Mouse (Mus musculus): ENCODE measurements at regions not wholly inside any gene's neighbourhood (a gene's known extent, or its start where the extent isn't known, plus 50 kb on each side); places are given as distances from the start of the nearest gene placed in this dataset.

- Histone ChIP-seq H3K9me3 (ENCODE audit: low read length) (no peaks in the 10 kb centered on the region), H3K4me1 (ENCODE audit: insufficient read depth) (peaks cover 4% of the 10 kb centered on the region; the same call in 1 of the 2 replicates), H3K36me3 (replicated peaks; ENCODE audit: insufficient read depth, low read length) (no peaks in the 10 kb centered on the region), H3K27ac (ENCODE audit: low read depth) (no peak overlapping the region), H3K4me2 (ENCODE audit: low read depth, low read length) (no peak overlapping the region), H3K27me3 (ENCODE audit: insufficient read depth, low read length) (no peaks in the 10 kb centered on the region; the same call in 1 of the 2 replicates), H3K9ac (replicated peaks) (no peak overlapping the region), H3K4me3 (ENCODE audit: low read depth, low read length) (no peak overlapping the region)
- no peak for ATAC-seq
- DNase-seq = no peak
- TF ChIP-seq EP300 (IDR thresholded peaks at IDR 0.05; ENCODE audit: low read depth) = no peak
- no peak for TF ChIP-seq CTCF (IDR thresholded peaks at IDR 0.05; ENCODE audit: low read depth)
- WGBS (ENCODE audit: insufficient replicate concordance) = 32% methylated on average over 12 of the region's 12 CpGs
Measured at GRCm38 (mm10) chr6:84270518-84271165, 262.3 kb downstream of the Dysf start.

GRCm38 (mm10) chr6:84269478-84269877 lies 261.1 kb downstream of the Dysf start:
- Histone ChIP-seq H3K9ac (replicated peaks) (no peak overlapping the region), H3K27me3 (ENCODE audit: insufficient read depth, low read length) (no peaks in the 10 kb centered on the region; the same call in 1 of the 2 replicates), H3K4me3 (ENCODE audit: low read depth, low read length) (no peak overlapping the region), H3K9me3 (ENCODE audit: low read length) (no peaks in the 10 kb centered on the region), H3K27ac (ENCODE audit: low read depth) (no peak overlapping the region), H3K36me3 (replicated peaks; ENCODE audit: insufficient read depth, low read length) (no peaks in the 10 kb centered on the region), H3K4me1 (ENCODE audit: insufficient read depth) (peaks cover 4% of the 10 kb centered on the region; the same call in 1 of the 2 replicates), H3K4me2 (ENCODE audit: low read depth, low read length) (no peak overlapping the region)
- 84% methylated on average over 4 of the region's 4 CpGs for WGBS (ENCODE audit: insufficient replicate concordance)
- DNase-seq = no peak
- TF ChIP-seq CTCF (IDR thresholded peaks at IDR 0.05; ENCODE audit: low read depth) (no peak), EP300 (IDR thresholded peaks at IDR 0.05; ENCODE audit: low read depth) (no peak)
- no peak for ATAC-seq

DNA sequence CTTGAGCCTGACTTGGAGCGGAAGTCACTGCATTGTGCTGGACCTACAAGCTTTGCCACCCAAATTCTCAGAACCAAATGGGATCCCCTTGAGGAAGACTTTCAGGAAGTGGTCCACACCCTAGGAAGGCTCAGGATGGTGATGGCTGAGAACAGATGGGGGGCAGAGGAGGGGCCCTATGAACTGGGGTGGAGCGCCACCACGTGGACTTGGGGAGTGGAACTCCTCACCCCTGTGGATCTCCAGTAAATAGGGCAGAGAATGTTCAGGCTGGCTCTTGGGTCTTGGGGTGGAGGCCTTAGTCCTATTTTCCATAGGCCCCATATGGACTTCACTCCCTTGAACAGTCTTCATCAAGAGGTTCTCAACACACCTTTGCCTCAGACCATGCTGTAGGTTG lies 260.6 kb downstream of the Dysf start:
- DNase-seq = no peak
- no peaks in the 10 kb centered on the region for H3K36me3 ChIP-seq (replicated peaks; ENCODE audit: insufficient read depth, low read length)
- no peak overlapping the region for H3K4me3 ChIP-seq (ENCODE audit: low read depth, low read length)
- no peak overlapping the region for H3K4me2 ChIP-seq (ENCODE audit: low read depth, low read length)
- H3K27ac ChIP-seq (ENCODE audit: low read depth) = no peak overlapping the region
- H3K9me3 ChIP-seq (ENCODE audit: low read length) = no peaks in the 10 kb centered on the region
- H3K27me3 ChIP-seq (ENCODE audit: insufficient read depth, low read length) = no peaks in the 10 kb centered on the region; the same call in 1 of the 2 replicates
- WGBS (ENCODE audit: insufficient replicate concordance) = 49% methylated on average over 3 of the region's 3 CpGs
- TF ChIP-seq EP300 (IDR thresholded peaks at IDR 0.05; ENCODE audit: low read depth) = no peak
- TF ChIP-seq CTCF (IDR thresholded peaks at IDR 0.05; ENCODE audit: low read depth) = peak; percentile 24
- ATAC-seq = no peak
- H3K9ac ChIP-seq (replicated peaks) = no peak overlapping the region
- H3K4me1 ChIP-seq (ENCODE audit: insufficient read depth) = peaks cover 4% of the 10 kb centered on the region; the same call in 1 of the 2 replicates

GRCm38 (mm10) chr6:84268111-84268510 lies 259.7 kb downstream of the Dysf start:
- H3K9ac ChIP-seq (replicated peaks) = no peak overlapping the region
- TF ChIP-seq CTCF (IDR thresholded peaks at IDR 0.05; ENCODE audit: low read depth) = no peak
- TF ChIP-seq EP300 (IDR thresholded peaks at IDR 0.05; ENCODE audit: low read depth) = no peak
- DNase-seq (no peak), ATAC-seq (no peak)
- peaks cover 4% of the 10 kb centered on the region; the same call in 1 of the 2 replicates for H3K4me1 ChIP-seq (ENCODE audit: insufficient read depth)
- no peak overlapping the region for H3K4me3 ChIP-seq (ENCODE audit: low read depth, low read length)
- H3K4me2 ChIP-seq (ENCODE audit: low read depth, low read length) = no peak overlapping the region
- no peaks in the 10 kb centered on the region for H3K9me3 ChIP-seq (ENCODE audit: low read length)
- no peaks in the 10 kb centered on the region for H3K36me3 ChIP-seq (replicated peaks; ENCODE audit: insufficient read depth, low read length)
- no peaks in the 10 kb centered on the region; the same call in 1 of the 2 replicates for H3K27me3 ChIP-seq (ENCODE audit: insufficient read depth, low read length)
- WGBS (ENCODE audit: insufficient replicate concordance) = 77% methylated on average over 4 of the region's 4 CpGs
- H3K27ac ChIP-seq (ENCODE audit: low read depth) = no peak overlapping the region

- Histone ChIP-seq H3K4me3 (ENCODE audit: low read depth, low read length) (no peak overlapping the region), H3K4me2 (ENCODE audit: low read depth, low read length) (no peak overlapping the region), H3K9me3 (ENCODE audit: low read length) (no peaks in the 10 kb centered on the region), H3K27me3 (ENCODE audit: insufficient read depth, low read length) (no peaks in the 10 kb centered on the region; the same call in 1 of the 2 replicates), H3K4me1 (ENCODE audit: insufficient read depth) (peaks cover 4% of the 10 kb centered on the region; the same call in 1 of the 2 replicates), H3K9ac (replicated peaks) (no peak overlapping the region), H3K27ac (ENCODE audit: low read depth) (no peak overlapping the region), H3K36me3 (replicated peaks; ENCODE audit: insufficient read depth, low read length) (no peaks in the 10 kb centered on the region)
- 68% methylated on average over 6 of the region's 6 CpGs for WGBS (ENCODE audit: insufficient replicate concordance)
- TF ChIP-seq EP300 (IDR thresholded peaks at IDR 0.05; ENCODE audit: low read depth) (no peak), CTCF (IDR thresholded peaks at IDR 0.05; ENCODE audit: low read depth) (no peak)
- DNase-seq (no peak), ATAC-seq (no peak)
Measured at GRCm38 (mm10) chr6:84267526-84267925, 259.1 kb downstream of the Dysf start.

- ATAC-seq = no peak
- WGBS (ENCODE audit: insufficient replicate concordance) = 57% methylated on average over 13 of the region's 13 CpGs
Measured at GRCm38 (mm10) chr6:84266736-84267135, 258.3 kb downstream of the Dysf start.

More at GRCm38 (mm10) chr6:84266736-84267135, 258.3 kb downstream of the Dysf start:
- no peak for DNase-seq
- Histone ChIP-seq H3K4me1 (ENCODE audit: insufficient read depth) (peaks cover 4% of the 10 kb centered on the region; the same call in 1 of the 2 replicates), H3K4me3 (ENCODE audit: low read depth, low read length) (no peak overlapping the region), H3K27ac (ENCODE audit: low read depth) (no peak overlapping the region), H3K9ac (replicated peaks) (no peak overlapping the region), H3K27me3 (ENCODE audit: insufficient read depth, low read length) (no peaks in the 10 kb centered on the region), H3K4me2 (ENCODE audit: low read depth, low read length) (no peak overlapping the region), H3K9me3 (ENCODE audit: low read length) (no peaks in the 10 kb centered on the region), H3K36me3 (replicated peaks; ENCODE audit: insufficient read depth, low read length) (no peaks in the 10 kb centered on the region)
- TF ChIP-seq CTCF (IDR thresholded peaks at IDR 0.05; ENCODE audit: low read depth) = no peak
- TF ChIP-seq EP300 (IDR thresholded peaks at IDR 0.05; ENCODE audit: low read depth) = no peak
